Mouse (Mus musculus) lung, embryonic 14.5 days (tissue): ENCODE measurements at regions not wholly inside any gene's neighbourhood (a gene's known extent, or its start where the extent isn't known, plus 50 kb on each side); places are given as distances from the start of the nearest gene placed in this dataset.

Experiments
- ATAC-seq: fragments of 200-750 bp; cut with Nextera tagmentation; 2 replicates; pipeline ENCODE4 v1.8.0; 2017; ENCODE audit warnings: mild to moderate bottlenecking, moderate TSS enrichment, moderate library complexity; ENCODE audit not compliant: insufficient read depth
- DNase-seq: peaks from one replicate; pipeline ENCODE4 v3.0.0-alpha.2; 2015
- H3K27ac ChIP-seq: fragments of 300-500 bp; sonication (generic); 2 replicates; pipeline ENCODE4 v1.5.1; 2014; ENCODE audit warnings: low read depth, mild to moderate bottlenecking, moderate library complexity
- H3K27me3 ChIP-seq: fragments of 300-500 bp; sonication (generic); 2 replicates; pipeline ENCODE4 v1.6.1; 2014; ENCODE audit warnings: low read length, control low read depth; ENCODE audit not compliant: insufficient read depth
- H3K36me3 ChIP-seq: fragments of 300-500 bp; sonication (generic); 2 replicates; pipeline ENCODE4 v1.6.1; 2014; ENCODE audit warnings: control low read depth; ENCODE audit not compliant: insufficient read depth
- H3K4me1 ChIP-seq: fragments of 300-500 bp; sonication (generic); 2 replicates; pipeline ENCODE4 v1.6.1; 2014; ENCODE audit warnings: antibody characterized with exemption, control low read depth; ENCODE audit not compliant: insufficient read depth
- H3K4me2 ChIP-seq: fragments of 300-500 bp; sonication (generic); 2 replicates; pipeline ENCODE4 v1.6.1; 2014; ENCODE audit warnings: mild to moderate bottlenecking
- H3K4me3 ChIP-seq: fragments of 300-500 bp; sonication (generic); 2 replicates; pipeline ENCODE4 v1.5.1; 2014; ENCODE audit warnings: low read depth, low read length
- H3K9ac ChIP-seq: fragments of 300-500 bp; sonication (generic); 2 replicates; pipeline ENCODE4 v1.6.1; 2014
- H3K9me3 ChIP-seq: fragments of 300-500 bp; sonication (generic); 2 replicates; pipeline ENCODE4 v1.6.1; 2016; ENCODE audit warnings: low read depth, low read length, control low read depth
- CTCF ChIP-seq: IDR thresholded peaks from 2 replicates; pipeline ENCODE4 v1.5.1; 2016; ENCODE audit warnings: antibody characterized with exemption, low read depth
- WGBS: fragments of 180-500 bp; shearing (Covaris S2); extraction: QIAGEN DNeasy Blood & Tissue Kit; methylation state at CpG from one replicate; pipeline ENCODE4 v1.1.7; 2014; 5-methylcytosine and 5-hydroxymethylcytosine counted together

- H3K36me3 ChIP-seq, result no peaks in the 10 kb centered on the region
- no peaks in the 10 kb centered on the region for H3K9me3 ChIP-seq
- no peak for ATAC-seq
- WGBS, result 92% methylated on average over 2 of the region's 2 CpGs
- H3K9ac ChIP-seq, result no peak overlapping the region
- no peak for TF ChIP-seq CTCF
- no peaks in the 10 kb centered on the region for H3K4me1 ChIP-seq
- no peak overlapping the region for H3K4me3 ChIP-seq
- H3K27ac ChIP-seq, result no peak overlapping the region
- DNase-seq, result no peak
- no peak overlapping the region for H3K4me2 ChIP-seq
- no peaks in the 10 kb centered on the region for H3K27me3 ChIP-seq
These were observed 132.2 kb downstream of the Plekhb2 start for GRCm38 (mm10) chr1:34981934-34982333.

GRCm38 (mm10) chr1:34982966-34983365 lies 133.2 kb downstream of the Plekhb2 start:
- Histone ChIP-seq H3K9ac (no peak overlapping the region), H3K27me3 (no peaks in the 10 kb centered on the region), H3K9me3 (no peaks in the 10 kb centered on the region), H3K4me2 (no peak overlapping the region), H3K4me1 (no peaks in the 10 kb centered on the region), H3K4me3 (no peak overlapping the region), H3K27ac (no peak overlapping the region), H3K36me3 (no peaks in the 10 kb centered on the region)
- WGBS, result 73% methylated on average over 2 of the region's 2 CpGs
- no peak for TF ChIP-seq CTCF
- DNase-seq, result no peak
- no peak for ATAC-seq

GRCm38 (mm10) chr1:34986861-34987260 lies 137.1 kb downstream of the Plekhb2 start:
- no peak overlapping the region for H3K9ac ChIP-seq
- no peak overlapping the region for H3K4me2 ChIP-seq
- 87% methylated on average over 2 of the region's 2 CpGs for WGBS
- TF ChIP-seq CTCF, result no peak
- no peak overlapping the region for H3K27ac ChIP-seq
- H3K9me3 ChIP-seq, result no peaks in the 10 kb centered on the region
- DNase-seq, result no peak
- no peak for ATAC-seq
- no peaks in the 10 kb centered on the region for H3K4me1 ChIP-seq
- no peaks in the 10 kb centered on the region for H3K36me3 ChIP-seq
- H3K27me3 ChIP-seq, result no peaks in the 10 kb centered on the region
- H3K4me3 ChIP-seq, result no peak overlapping the region

DNA sequence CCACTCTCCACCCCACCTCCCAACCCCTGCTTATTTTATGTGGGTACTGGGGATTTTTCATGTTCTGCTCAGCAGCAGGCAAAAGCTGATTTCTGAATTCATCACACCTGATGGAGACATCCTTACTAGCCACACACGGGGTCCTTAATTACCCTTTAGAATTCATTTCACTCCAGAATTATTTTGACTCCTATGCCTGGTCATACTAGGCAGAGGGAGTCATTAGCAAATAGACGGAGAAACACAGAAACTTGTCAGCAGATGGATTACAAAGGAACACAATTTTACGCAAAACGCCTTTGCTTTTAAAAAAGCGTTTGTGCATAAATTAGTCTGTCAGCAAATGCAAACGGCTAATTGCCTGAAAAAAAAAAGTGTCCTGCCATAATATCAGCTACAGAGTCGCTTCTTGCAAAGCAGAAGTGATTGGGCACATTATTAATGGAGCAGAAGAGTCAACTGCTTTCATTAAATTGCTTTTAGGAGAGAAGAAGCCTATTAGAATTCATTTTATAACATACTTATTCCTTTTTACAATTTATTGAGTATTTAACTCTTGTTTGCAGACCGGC lies 138.0 kb downstream of the Plekhb2 start:
- Histone ChIP-seq H3K9me3 (no peaks in the 10 kb centered on the region), H3K4me3 (no peak overlapping the region), H3K4me2 (no peak overlapping the region), H3K27me3 (no peaks in the 10 kb centered on the region), H3K27ac (no peak overlapping the region), H3K36me3 (no peaks in the 10 kb centered on the region), H3K9ac (no peak overlapping the region), H3K4me1 (no peaks in the 10 kb centered on the region)
- WGBS, result 72% methylated on average over 8 of the region's 8 CpGs
- TF ChIP-seq CTCF, result no peak
- DNase-seq, result no peak
- no peak for ATAC-seq

GRCm38 (mm10) chr1:34988225-34988624 lies 138.4 kb downstream of the Plekhb2 start:
- ATAC-seq, result no peak
- Histone ChIP-seq H3K4me2 (no peak overlapping the region), H3K9ac (no peak overlapping the region), H3K36me3 (no peaks in the 10 kb centered on the region), H3K9me3 (no peaks in the 10 kb centered on the region), H3K4me3 (no peak overlapping the region), H3K27ac (no peak overlapping the region), H3K27me3 (no peaks in the 10 kb centered on the region), H3K4me1 (no peaks in the 10 kb centered on the region)
- no peak for TF ChIP-seq CTCF
- WGBS, result 75% methylated on average over 7 of the region's 7 CpGs
- DNase-seq, result no peak

GRCm38 (mm10) chr1:35000801-35001200 lies 151.0 kb downstream of the Plekhb2 start:
- no peaks in the 10 kb centered on the region for H3K36me3 ChIP-seq
- H3K27ac ChIP-seq, result no peak overlapping the region
- DNase-seq, result no peak
- WGBS, result 77% methylated on average over 1 of the region's 1 CpGs
- H3K4me2 ChIP-seq, result no peak overlapping the region
- ATAC-seq, result no peak
- no peaks in the 10 kb centered on the region for H3K9me3 ChIP-seq
- no peak overlapping the region for H3K9ac ChIP-seq
- H3K27me3 ChIP-seq, result no peaks in the 10 kb centered on the region
- H3K4me1 ChIP-seq, result no peaks in the 10 kb centered on the region
- no peak overlapping the region for H3K4me3 ChIP-seq
- TF ChIP-seq CTCF, result no peak

DNA sequence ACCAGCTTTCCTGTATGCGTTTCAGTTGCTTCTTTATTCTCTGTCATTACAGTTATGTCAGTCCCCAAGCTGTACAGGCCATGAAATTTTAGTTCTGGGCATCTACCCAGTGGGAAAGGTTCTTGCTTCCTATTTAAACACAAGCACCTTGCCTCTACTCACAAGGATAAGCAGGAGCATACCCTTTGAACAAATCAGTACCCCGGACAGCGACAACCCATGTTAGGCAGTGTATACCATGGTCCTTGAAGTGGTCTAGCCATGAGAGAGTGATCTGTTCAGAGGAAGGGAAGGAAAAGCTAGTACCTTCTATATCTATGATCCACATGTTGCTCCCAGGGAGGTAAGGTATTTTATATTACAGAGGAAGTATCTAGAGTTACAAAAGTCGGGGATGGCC lies 167.7 kb downstream of the Plekhb2 start:
- no peak; the same call in 1 of the 2 replicates for ATAC-seq
- DNase-seq, result peak; percentile 82
- Histone ChIP-seq H3K36me3 (no peaks in the 10 kb centered on the region), H3K27ac (no peak overlapping the region), H3K4me3 (no peak overlapping the region), H3K9me3 (no peaks in the 10 kb centered on the region), H3K4me2 (no peak overlapping the region), H3K9ac (no peak overlapping the region), H3K27me3 (no peaks in the 10 kb centered on the region), H3K4me1 (no peaks in the 10 kb centered on the region)
- 61% methylated on average over 4 of the region's 4 CpGs for WGBS
- TF ChIP-seq CTCF, result no peak

DNA sequence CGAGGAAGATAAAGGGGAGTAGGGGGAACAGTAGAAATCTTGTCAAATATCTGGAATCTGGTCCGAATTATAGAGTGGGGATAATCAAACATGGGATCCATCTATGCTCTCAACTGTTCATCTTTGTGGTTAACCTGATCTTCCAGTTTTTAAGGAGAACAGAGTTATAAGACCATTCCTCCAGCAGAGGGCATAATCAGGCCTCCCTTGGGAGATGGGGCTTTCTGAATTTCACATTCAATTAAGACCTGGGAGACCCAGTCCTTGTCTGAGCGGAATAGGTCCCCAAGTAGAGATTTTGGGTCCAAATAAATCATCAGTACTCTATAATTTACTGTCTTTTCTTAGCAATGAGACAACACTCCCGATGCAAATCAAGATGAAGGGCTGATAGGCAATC lies 182.8 kb downstream of the Plekhb2 start:
- Histone ChIP-seq H3K9me3 (no peaks in the 10 kb centered on the region), H3K36me3 (no peaks in the 10 kb centered on the region), H3K4me3 (no peak overlapping the region), H3K9ac (no peak overlapping the region), H3K27ac (no peak overlapping the region), H3K4me1 (no peaks in the 10 kb centered on the region), H3K27me3 (no peaks in the 10 kb centered on the region), H3K4me2 (no peak overlapping the region)
- ATAC-seq (no peak), DNase-seq (peak; percentile 64)
- 51% methylated on average over 4 of the region's 4 CpGs for WGBS
- peak; percentile 50 for TF ChIP-seq CTCF
